Mouse (Mus musculus): ENCODE measurements at regions not wholly inside any gene's neighbourhood (a gene's known extent, or its start where the extent isn't known, plus 50 kb on each side); places are given as distances from the start of the nearest gene placed in this dataset.

DNA sequence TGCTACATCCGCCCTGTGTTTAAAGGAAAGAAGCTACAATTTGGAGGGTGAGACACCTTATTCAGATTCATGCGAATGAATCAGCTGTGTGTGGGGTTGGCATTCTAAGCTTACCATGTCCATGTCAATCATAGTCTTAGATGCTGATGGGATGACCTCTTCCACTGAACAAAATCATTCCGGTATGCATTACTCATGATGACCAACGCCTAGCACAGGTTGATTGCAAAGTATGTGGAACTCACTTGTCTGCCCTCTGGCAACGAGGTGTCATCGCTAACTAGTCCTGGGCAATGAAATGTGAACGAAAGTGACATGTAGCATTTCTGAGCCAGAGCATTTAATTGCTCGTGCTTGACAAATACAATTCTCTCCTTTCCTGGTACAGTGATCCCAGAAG, 339.7 kb downstream of the Rnf144b start:
- H3K4me1 ChIP-seq (replicated peaks; ENCODE audit: control insufficient read depth, insufficient read depth): no peaks in the 10 kb centered on the region
- TF ChIP-seq CTCF (IDR thresholded peaks at IDR 0.05; ENCODE audit: low read depth): no peak
- no peak for TF ChIP-seq EP300 (optimal IDR thresholded peaks at IDR 0.05)
- 91% methylated on average over 8 of the region's 8 CpGs for WGBS
- H3K9me3 ChIP-seq (ENCODE audit: control insufficient read depth, low read length): no peaks in the 10 kb centered on the region
- H3K4me3 ChIP-seq (ENCODE audit: low read depth, low read length): no peak overlapping the region
- DNase-seq (ENCODE audit: low spot score) (no peak), ATAC-seq (ENCODE audit: low FRiP score, low TSS enrichment) (no peak)
- no peak overlapping the region for H3K27ac ChIP-seq (replicated peaks)
- H3K36me3 ChIP-seq (ENCODE audit: control insufficient read depth, insufficient read depth, low read length): no peaks in the 10 kb centered on the region
- no peak overlapping the region for H3K9ac ChIP-seq (ENCODE audit: low read length)
- H3K27me3 ChIP-seq (ENCODE audit: control insufficient read depth, insufficient read depth, low read length): no peaks in the 10 kb centered on the region
- no peak overlapping the region for H3K4me2 ChIP-seq (replicated peaks; ENCODE audit: low read depth)

DNA sequence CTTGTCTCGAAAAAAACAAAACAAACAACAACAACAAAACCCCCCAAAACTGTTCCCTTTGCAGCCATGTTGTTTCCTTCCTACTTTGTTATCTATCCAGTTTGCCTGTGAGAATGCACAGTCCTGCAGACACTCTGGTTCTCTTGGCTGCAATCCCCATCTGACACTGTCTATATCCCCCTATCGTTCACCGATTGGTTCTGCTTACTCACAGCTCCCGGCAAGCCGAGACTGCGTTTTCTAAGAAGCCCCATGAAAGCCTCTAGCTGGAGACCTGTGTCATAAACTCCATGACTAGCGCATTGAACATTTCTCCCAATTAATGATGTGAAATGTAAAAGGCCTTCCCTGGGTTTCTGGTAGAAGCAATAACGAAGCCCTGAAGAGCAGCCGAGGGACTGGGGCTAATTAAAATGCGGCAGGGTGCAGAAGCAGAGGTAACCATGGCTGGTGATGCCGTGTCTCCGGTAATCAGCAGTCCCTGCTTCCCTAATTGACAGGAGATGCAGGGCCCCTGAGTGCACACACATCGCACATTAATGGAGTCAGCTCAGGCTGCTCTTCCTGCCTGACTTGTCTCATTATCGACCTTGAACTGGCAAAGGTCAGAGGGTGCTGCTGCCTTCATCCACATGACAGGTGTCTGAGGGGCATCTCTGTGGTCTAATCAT, 349.2 kb downstream of the Rnf144b start:
- no peaks in the 10 kb centered on the region for H3K9me3 ChIP-seq (ENCODE audit: control insufficient read depth, low read length)
- no peaks in the 10 kb centered on the region for H3K4me1 ChIP-seq (replicated peaks; ENCODE audit: control insufficient read depth, insufficient read depth)
- no peak overlapping the region for H3K9ac ChIP-seq (ENCODE audit: low read length)
- no peaks in the 10 kb centered on the region for H3K27me3 ChIP-seq (ENCODE audit: control insufficient read depth, insufficient read depth, low read length)
- TF ChIP-seq EP300 (optimal IDR thresholded peaks at IDR 0.05) (no peak), CTCF (IDR thresholded peaks at IDR 0.05; ENCODE audit: low read depth) (no peak)
- WGBS: 63% methylated on average over 14 of the region's 14 CpGs
- ATAC-seq (ENCODE audit: low FRiP score, low TSS enrichment): no peak
- no peaks in the 10 kb centered on the region for H3K36me3 ChIP-seq (ENCODE audit: control insufficient read depth, insufficient read depth, low read length)
- H3K27ac ChIP-seq (replicated peaks): no peak overlapping the region
- no peak overlapping the region for H3K4me2 ChIP-seq (replicated peaks; ENCODE audit: low read depth)
- no peak overlapping the region for H3K4me3 ChIP-seq (ENCODE audit: low read depth, low read length)
- DNase-seq (ENCODE audit: low spot score): no peak

DNA sequence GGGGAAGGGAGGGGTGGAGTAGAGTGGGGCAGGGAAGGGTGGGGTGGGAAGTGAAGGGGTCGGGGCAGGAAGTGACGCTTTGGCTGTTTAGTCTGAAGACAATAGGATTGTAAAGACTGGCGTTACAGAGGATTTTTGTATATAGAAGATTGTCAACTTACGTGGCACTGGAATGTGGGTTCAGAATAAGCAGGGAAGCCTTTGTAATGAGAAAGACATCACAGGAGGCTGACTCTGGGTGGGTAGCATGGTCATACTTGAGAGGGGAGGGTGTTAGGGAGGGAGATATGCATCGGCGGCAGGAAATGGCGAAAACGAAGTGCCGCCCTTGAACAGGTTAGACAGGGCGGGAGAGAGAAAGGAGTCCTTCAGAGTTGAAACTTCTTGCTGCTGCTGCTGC, 357.7 kb downstream of the Rnf144b start:
- Histone ChIP-seq H3K4me1 (replicated peaks; ENCODE audit: control insufficient read depth, insufficient read depth) (no peaks in the 10 kb centered on the region), H3K4me3 (ENCODE audit: low read depth, low read length) (no peak overlapping the region), H3K27ac (replicated peaks) (no peak overlapping the region), H3K9ac (ENCODE audit: low read length) (no peak overlapping the region), H3K36me3 (ENCODE audit: control insufficient read depth, insufficient read depth, low read length) (no peaks in the 10 kb centered on the region), H3K9me3 (ENCODE audit: control insufficient read depth, low read length) (no peaks in the 10 kb centered on the region), H3K4me2 (replicated peaks; ENCODE audit: low read depth) (no peak overlapping the region), H3K27me3 (ENCODE audit: control insufficient read depth, insufficient read depth, low read length) (no peaks in the 10 kb centered on the region)
- TF ChIP-seq CTCF (IDR thresholded peaks at IDR 0.05; ENCODE audit: low read depth) (no peak), EP300 (optimal IDR thresholded peaks at IDR 0.05) (no peak)
- ATAC-seq (ENCODE audit: low FRiP score, low TSS enrichment) (no peak), DNase-seq (ENCODE audit: low spot score) (no peak)
- WGBS: 54% methylated on average over 10 of the region's 10 CpGs

DNA sequence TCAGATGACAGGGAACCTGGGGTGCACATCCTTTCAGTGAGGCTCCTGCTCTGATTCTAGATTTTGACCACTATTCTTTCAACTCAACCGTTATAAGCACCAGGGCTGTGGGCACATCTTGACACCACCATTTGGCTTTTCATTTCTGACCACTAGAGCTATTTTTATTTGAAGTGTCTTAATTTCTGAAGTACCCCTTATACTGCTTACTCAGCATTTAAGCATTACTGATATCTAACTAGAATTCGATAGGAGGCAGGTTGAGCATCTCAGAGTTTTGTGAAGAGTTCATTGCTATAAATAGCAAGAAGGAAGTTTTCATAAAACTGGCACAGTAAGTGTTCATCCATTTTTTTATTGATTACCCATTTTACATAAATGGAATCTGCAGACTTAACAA, 362.4 kb downstream of the Rnf144b start:
- H3K9ac ChIP-seq (ENCODE audit: low read length): no peak overlapping the region
- 86% methylated on average over 2 of the region's 2 CpGs for WGBS
- H3K27me3 ChIP-seq (ENCODE audit: control insufficient read depth, insufficient read depth, low read length): no peaks in the 10 kb centered on the region
- no peak overlapping the region for H3K27ac ChIP-seq (replicated peaks)
- H3K36me3 ChIP-seq (ENCODE audit: control insufficient read depth, insufficient read depth, low read length): no peaks in the 10 kb centered on the region
- DNase-seq (ENCODE audit: low spot score): no peak
- no peak for ATAC-seq (ENCODE audit: low FRiP score, low TSS enrichment)
- no peak overlapping the region for H3K4me3 ChIP-seq (ENCODE audit: low read depth, low read length)
- no peaks in the 10 kb centered on the region for H3K4me1 ChIP-seq (replicated peaks; ENCODE audit: control insufficient read depth, insufficient read depth)
- TF ChIP-seq CTCF (IDR thresholded peaks at IDR 0.05; ENCODE audit: low read depth): no peak
- no peak for TF ChIP-seq EP300 (optimal IDR thresholded peaks at IDR 0.05)
- no peaks in the 10 kb centered on the region for H3K9me3 ChIP-seq (ENCODE audit: control insufficient read depth, low read length)
- no peak overlapping the region for H3K4me2 ChIP-seq (replicated peaks; ENCODE audit: low read depth)

DNA sequence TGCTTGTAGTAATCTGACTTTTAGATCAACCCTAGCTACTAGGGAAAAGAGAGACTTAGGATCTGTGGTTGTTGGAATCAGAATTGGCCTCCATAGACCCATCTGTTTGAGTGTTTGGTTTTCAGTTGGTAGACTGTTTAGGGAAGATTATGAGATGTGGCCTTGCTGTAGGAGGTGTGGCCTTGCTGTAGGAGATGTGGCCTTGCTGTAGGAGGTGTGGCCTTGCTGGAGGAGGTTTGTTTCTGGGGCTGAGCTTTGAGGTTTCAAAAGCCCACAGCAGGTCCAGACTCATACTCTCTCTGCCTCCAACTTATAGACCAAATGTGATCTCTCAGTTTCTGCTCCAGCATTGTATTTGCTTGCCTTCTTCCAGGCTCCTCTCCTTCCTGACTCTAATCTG, 363.7 kb downstream of the Rnf144b start:
- H3K9me3 ChIP-seq (ENCODE audit: control insufficient read depth, low read length): no peaks in the 10 kb centered on the region
- no peaks in the 10 kb centered on the region for H3K36me3 ChIP-seq (ENCODE audit: control insufficient read depth, insufficient read depth, low read length)
- ATAC-seq (ENCODE audit: low FRiP score, low TSS enrichment): no peak
- H3K4me2 ChIP-seq (replicated peaks; ENCODE audit: low read depth): no peak overlapping the region
- H3K27ac ChIP-seq (replicated peaks): no peak overlapping the region
- no peak for TF ChIP-seq EP300 (optimal IDR thresholded peaks at IDR 0.05)
- TF ChIP-seq CTCF (IDR thresholded peaks at IDR 0.05; ENCODE audit: low read depth): no peak
- no peak overlapping the region for H3K4me3 ChIP-seq (ENCODE audit: low read depth, low read length)
- no peak overlapping the region for H3K9ac ChIP-seq (ENCODE audit: low read length)
- no peaks in the 10 kb centered on the region for H3K4me1 ChIP-seq (replicated peaks; ENCODE audit: control insufficient read depth, insufficient read depth)
- no peak for DNase-seq (ENCODE audit: low spot score)
- H3K27me3 ChIP-seq (ENCODE audit: control insufficient read depth, insufficient read depth, low read length): no peaks in the 10 kb centered on the region

DNA sequence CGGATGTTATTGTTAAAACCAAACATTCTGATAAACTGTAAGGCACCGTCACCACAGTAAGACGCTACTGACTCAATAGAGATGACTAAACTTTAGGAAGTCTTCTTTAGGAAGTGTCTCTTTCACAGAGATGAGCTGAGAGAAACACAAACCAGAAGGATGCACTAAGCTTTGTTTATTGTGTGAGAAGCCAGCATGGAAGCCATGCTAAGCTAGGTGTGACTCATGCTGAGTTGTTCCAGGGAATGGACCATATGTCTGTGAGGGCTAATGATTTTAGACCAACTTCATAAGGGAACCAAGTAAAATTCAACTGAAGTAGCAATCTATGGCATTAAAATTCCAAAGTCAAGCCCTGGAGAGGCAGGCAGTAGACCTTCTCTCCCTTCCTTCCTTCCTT, 364.2 kb downstream of the Rnf144b start:
- Histone ChIP-seq H3K4me2 (replicated peaks; ENCODE audit: low read depth) (no peak overlapping the region), H3K4me3 (ENCODE audit: low read depth, low read length) (no peak overlapping the region), H3K36me3 (ENCODE audit: control insufficient read depth, insufficient read depth, low read length) (no peaks in the 10 kb centered on the region), H3K4me1 (replicated peaks; ENCODE audit: control insufficient read depth, insufficient read depth) (no peaks in the 10 kb centered on the region), H3K27ac (replicated peaks) (no peak overlapping the region), H3K9ac (ENCODE audit: low read length) (no peak overlapping the region), H3K27me3 (ENCODE audit: control insufficient read depth, insufficient read depth, low read length) (no peaks in the 10 kb centered on the region), H3K9me3 (ENCODE audit: control insufficient read depth, low read length) (no peaks in the 10 kb centered on the region)
- DNase-seq (ENCODE audit: low spot score) (no peak), ATAC-seq (ENCODE audit: low FRiP score, low TSS enrichment) (no peak)
- no peak for TF ChIP-seq EP300 (optimal IDR thresholded peaks at IDR 0.05)
- TF ChIP-seq CTCF (IDR thresholded peaks at IDR 0.05; ENCODE audit: low read depth): no peak
- 73% methylated on average over 3 of the region's 3 CpGs for WGBS
